Mouse (Mus musculus): Measurements from ENCODE around the gene Rpl3.
A peak's percentile ranks its signal among the peaks of the same experiment; 100 is the strongest.

Rpl3 gene

DNA sequence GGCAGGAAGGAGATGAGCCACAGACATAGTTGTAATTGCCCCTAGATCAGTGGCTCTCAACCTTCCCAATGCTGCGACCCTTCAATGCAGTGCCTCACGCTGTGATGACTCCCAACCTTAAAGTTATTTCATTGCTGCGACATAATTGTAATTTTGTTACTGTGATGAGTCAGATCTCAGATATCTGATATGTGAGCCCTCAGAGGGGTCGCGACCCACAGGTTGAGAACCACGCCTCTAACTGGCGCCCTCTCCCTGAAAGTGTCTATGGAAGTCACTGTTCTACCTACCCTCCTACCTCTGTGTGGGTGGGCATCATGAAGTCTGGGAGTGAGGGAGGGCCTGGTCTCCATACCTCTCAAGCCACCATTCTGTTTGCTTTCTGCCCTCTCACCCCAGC, 22.7 kb upstream of the Rpl3 start:
- DNase-seq = no peak

DNA sequence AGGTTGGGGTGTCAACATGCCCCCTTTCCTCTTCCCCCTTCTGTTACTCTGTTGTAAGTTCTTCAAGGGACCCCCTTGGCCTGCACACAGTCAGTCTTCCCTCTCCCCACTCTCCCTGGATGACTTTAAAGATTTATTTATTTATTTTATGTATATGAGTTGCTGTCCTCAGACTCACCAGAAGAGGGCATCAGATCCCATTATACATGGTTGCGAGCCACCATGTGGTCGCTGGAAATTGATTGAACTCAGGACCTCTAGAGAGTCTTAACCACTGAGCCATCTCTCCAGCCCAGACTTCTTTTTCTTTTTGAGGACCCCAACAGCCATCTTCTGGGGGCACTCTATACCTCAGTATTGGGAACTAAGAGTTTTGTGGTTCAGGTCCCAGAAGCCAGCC, 20.8 kb upstream of the Rpl3 start:
- no peak for DNase-seq

DNA sequence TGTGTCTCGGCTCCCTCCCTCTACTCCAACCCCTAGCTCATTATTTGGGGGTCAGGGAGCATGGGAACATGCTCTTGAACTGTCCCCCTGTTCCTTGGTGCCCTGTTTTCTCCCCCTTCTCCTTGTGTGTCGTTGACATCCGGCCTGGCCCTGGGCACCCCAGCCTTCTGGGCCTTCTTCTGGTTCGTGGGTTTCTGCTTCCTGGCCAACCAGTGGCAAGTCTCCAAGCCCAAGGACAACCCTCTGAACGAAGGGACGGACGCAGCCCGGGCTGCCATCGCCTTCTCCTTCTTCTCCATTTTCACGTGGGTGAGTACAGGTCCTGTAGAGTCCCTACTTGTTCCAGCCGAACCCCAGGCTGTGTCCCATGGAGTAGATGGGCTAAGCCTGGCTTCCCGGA, 19.8 kb upstream of the Rpl3 start:
- DNase-seq = no peak

DNA sequence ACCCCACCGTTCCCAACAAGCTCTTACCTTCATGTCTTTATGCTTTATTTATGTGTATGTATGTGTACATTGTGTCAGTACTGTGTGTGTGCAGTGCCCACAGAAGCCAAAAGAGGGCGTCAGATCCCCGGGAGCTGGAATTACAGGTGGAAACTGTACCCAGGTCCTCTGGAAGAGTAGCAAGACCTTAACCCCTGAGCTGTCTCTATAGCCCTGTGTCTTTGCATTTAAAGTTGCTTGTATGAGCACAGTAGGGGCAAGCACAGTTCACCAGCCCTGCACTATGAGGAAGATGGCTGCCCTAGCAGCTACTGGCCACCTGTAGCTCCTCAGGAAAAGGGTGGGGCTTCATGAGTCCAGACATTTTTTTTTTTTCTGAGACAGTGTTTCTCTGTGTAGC, 15.9 kb upstream of the Rpl3 start:
- DNase-seq = no peak

DNA sequence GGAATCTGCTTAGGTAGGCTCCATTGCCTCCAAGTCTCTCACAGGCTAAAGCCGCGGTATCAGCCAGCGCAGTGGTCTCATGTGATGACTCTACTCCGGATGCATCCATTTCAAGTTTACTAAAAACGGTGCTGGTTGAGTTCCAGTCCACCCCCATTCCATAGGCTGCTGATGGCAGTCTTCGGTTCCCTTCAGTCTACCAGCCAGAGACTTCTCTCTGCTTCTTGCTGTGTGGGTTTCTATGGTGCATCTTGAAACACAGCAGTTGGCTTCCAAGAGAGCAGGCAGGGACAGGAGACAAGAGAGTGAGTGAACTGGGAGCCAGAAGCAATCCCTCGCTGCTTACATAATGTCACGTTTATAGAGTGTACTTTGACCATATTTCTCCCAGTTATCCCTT, 15.5 kb upstream of the Rpl3 start:
- no peak for DNase-seq

DNA sequence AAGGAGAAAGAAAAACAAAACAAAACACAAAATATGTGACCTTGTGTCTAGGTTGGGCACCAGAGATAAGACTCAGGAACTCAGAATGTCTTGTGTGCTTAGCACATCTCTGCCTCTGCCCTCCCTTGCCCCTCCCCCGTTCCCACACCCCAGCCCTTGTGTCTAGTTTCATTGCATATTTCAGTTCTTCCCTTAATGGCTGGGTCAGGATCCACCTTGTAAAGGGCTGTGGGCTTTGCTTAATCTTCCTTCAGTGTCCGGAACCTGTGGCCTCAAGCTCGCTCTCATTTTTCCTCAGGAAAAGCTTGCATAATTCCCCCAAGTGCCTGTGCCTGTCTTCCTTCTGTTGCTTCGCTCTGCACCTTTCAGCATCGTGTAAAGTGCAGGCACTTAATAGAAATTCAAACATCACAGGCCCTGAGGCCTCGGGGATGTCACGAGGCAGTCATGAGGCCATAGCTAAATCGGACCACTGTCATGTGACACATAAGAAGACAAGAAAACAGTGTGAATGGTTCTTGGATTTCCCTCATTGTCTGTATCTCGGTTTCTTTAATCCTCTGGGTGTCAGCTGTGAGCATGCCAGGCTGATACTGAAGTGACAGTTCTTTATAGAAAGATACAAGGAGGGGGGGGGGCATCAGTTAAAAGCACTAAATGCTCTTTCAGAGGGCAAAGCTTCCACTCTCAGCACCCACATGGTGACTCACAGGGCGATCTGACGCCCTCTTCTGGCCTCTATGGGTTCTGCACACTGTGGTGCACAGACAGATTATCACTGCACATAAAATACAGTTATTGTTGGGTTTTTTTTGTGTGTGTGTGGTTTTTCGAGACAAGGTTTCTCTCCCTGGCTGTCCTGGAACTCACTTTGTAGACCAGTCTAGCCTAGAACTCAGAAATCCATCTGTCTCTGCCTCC, 14.1 kb upstream of the Rpl3 start:
- no peak for DNase-seq

DNA sequence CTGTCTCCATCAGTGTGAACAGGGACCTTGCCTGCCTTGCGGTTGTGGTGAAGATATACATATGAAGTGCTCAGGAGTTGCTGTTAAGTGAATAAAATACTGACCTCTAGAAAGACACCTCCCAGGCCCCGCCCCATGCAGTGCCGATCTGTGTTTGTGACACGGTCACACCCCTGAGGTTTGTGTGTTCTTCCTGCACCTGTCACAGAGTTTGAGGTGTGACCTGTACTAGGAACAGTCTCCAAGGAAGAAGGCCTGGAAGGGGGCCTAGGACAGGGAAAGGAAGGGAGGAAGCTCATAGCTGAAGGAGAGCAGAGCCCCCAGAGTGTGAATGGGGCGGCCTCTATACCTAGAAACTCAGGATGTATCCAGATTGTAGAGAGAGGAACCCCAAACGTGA, 10.8 kb upstream of the Rpl3 start:
- no peak for DNase-seq

DNA sequence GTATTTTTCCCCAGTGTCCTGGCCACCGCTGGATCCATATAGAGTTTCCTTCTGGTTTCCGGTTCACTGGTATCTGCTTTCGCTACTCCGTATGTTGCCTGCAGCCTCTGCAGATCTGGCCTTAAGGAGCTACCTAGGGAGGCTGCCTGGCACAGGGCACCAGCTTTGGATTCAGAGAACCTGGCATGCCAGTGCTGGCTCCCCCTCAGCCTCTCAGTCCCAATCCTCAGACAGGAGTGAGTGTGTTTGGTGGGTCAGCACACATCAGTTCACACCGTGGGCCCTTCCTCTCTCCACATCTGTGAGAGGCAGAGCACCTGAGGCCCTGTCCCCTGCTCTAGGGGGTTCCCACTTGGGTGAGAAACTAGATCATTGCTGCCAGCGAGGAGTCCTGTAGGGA, 9.8 kb upstream of the Rpl3 start:
- DNase-seq = no peak

DNA sequence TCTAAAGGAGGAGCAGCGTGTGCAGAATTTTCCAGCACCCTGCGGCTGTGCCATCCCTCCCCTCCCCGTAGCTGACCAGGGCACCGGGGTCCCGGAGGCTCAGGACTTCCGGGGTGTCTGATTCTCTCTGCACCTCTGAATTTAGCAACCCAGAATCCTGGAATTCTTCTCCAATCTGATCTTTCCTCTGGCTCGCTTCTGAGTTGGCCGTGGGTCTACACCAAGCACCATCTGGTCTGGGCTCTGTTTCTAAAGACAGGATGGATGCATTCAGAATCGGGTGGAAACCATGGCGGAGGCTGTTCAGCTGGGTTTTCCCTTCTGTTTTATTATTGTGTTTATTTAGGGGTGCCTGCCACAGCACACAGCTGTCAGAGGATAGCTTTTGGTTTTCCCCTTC, 9.2 kb upstream of the Rpl3 start:
- no peak for DNase-seq

DNA sequence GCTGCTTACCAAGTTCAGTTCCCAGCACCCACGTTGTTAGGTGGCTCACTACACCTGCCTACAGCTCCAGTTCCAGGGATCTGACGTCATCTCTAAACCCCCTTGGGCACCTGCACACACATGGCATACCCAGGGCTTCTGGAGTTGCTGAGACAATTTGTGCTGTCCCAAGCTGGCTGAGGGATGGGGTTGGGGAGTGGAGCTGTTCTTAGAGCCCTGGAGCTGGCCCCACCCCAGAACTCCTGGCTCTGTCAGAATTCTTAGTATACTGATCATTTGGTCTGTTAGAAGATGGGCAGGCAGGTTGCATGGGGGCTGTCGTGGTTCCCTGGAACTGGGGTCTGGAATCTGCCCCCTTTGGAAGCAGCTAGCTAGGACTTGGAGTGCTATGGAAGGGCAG, 8.5 kb upstream of the Rpl3 start:
- DNase-seq = no peak

DNA sequence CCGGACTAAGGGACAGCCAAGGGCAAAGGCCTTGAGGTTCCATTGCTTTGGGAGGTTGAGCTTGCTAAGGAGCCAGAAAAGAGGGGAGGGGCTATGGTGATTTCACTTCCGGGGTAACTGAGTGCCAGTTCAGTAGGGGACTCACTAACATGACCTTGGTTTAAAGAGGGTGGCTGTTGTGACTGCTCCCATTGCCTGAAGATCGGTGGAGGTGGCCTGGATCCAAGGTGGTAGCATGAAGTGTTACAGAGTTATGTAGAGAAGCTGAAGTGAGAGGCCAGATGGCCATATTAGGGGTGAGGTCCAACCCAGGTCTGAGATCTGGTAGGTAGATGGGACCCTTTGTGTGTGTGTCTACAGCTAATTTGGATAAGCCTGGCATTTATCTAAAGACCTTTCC, 7.8 kb upstream of the Rpl3 start:
- no peak for DNase-seq

DNA sequence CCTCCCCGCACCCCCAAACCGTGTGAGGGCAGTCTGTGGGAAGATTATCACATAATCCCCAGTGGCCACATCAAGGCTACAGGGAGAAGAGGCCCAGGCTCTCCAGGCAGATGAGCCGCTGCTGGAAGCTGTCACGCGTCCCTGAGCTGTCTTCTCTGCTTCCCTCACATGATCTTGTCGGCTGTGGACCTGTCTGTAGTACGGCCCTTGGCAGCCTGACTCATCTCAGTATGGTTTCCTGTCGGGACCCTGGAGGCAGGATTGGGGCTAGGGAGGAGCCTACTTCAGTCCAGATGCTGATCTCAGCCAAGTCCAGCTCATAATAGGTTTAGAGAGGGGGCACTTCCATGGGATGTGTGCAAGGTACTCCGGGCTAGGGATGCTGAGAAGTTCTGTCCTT, 7.1 kb upstream of the Rpl3 start:
- no peak for DNase-seq

DNA sequence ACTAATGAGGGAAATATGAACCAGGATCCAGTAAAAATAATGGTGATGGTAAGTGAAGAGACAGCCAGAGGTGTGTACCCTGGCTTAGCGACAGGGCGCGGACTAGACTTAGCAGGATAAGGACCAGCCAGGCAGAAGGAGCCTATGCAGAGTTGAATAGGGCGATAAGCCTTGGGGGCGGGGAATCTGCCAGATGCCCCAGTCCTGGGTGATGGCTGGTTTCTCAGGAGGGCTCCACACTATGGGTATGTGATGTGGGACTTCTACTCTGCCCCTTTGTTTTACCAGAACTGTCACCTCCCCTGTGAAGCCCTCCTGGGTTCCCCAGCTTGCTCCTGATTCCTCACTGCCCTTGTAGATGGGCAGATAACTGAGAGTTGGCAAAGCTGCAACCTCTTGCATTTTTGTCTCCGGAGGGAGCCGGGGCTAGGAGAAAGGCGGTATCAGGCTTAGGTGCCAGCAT, 6.4 kb upstream of the Rpl3 start:
- no peak for DNase-seq

DNA sequence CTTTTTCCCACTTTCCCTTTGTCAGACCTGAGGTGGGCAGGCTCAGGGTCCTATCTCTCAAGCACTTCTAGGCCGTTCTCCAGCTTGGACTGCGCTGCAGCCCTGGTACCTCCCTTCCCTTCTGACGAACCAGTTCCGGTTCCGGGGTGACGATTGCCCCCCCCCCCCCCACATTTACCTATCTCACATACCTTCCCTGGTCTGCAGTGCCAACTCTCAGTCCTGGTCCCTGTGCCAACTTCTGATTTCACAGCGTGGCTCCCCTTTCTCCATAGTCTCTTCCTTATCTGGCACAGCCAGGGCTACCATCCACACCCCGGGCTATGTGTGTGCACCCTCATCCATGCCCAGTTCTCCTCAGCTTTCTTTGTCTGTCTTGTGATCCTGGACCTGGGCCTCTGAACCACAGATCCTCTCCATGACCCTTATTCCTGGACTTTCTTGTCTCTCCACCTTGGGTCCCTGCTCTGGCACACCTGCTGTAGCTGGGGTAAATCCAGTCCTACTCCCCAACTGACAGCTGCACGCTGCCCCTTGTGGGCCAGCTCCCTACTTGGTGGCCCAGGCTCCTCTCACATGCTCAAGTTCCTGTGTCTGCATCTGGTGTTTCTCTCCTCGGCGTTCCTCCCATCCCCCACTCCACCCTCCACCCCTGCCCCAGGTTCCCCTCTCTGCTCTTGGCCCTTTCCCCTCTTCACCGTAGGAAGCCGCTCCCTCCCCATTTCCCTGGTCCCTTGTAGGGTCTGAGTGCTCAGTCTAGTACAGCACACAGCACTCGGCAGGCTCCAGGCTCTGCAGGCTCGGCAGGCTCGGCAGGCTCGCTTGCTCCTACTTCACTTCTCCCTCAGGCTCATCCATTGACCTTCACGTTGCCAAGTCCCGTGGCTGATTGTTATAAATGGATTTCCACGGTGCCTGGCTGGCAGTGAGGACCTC, 5.5 kb upstream of the Rpl3 start:
- DNase-seq = no peak

DNA sequence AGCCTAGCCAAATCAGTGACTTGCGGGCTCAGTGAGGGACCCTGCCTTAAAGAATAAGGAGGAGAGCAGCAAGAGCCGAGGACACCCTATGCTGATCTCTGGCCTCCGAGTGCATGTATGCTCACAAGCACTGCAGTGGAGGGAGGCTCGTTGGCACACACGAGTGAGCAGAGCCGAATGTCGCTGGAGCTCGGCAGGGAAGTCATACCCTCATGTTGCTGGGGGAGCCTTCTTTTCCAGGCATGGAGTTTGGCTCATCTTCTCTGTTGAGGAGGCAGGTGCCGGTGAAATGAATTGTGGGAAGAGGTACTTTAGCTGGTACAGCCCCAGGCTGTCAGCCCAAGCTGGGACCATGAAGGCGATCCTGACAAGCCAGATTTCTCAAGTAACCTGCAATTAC, 4.7 kb upstream of the Rpl3 start:
- no peak for DNase-seq

DNA sequence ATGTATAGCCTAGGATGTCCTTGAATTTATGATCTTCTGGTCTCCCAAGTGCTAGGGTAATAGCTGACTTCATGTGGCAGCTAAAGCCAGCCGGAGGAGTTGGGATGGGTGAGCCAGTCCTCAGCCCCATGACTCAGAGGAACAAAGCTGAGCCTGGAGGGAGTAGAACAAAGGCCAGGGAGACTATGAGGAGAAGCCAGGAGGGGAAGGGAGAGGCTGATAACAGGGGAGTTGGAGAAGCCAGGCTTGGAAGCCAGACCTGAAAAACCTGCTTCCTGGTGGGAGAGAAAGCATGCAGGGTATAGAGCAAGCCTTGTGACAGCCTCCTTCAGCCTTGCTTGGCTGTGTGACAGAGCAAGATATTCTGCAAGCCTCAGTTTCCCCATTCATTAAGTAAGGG, 3.9 kb upstream of the Rpl3 start:
- no peak for DNase-seq

DNA sequence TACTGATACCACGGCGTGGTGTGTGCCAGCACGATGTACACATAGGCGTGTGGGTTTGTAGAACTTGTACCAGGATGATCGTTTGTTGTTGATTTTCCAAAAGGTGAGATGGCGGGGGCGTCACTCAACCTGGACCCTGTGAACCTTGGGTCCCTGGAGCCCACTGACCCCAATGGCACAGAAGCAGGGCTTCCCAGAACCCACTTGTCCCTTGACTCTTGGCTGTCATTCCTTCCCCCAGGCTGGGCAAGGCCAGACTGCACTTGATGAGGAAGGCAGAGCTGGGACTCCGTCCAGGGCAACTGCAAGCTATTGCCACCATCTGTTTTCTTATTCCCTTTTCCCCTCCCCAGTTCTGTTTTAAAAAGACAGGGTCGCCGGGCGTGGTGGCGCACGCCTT, 2.5 kb upstream of the Rpl3 start:
- no peak for DNase-seq

DNA sequence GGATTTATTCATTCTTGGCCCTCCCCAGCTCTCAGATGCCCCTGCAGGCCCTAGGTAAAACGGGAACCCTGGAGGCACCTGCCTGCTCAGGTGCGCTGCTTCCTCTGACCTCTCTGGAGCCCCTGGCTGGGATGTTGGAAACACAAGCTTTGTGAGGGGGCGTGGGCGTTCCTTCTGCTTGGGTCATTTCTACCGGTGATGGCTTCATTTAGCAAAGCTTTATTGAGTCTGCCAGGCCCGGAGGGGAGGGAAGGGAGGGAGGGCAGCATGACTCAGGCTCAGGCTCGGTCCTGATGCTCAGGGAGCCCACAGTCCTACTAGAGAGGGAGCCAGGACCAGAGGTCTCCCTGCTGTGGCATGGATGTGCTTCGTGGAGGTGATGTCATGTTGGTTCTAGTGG, 931 bp upstream of the Rpl3 start:
- DNase-seq = no peak

DNA sequence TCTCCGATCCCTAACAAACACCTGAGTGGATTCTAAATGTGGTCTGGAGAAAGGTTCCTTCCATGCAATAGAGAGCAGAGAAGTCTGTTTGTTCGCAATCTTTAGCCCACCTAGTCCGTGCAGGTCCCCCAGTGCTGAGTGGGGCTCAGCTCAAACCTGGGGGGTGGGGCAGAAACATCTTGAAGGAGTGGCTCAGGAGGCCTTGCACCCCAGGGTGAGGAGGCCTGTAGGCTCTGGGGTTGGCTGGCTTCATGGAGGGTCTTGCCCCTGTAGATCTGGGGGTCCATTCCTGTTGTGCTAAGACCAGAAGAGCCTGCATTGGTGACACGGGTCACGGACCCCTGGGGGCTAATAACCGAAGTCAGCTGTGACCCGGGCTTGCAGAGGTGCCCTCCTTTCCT, 373 bp upstream of the Rpl3 start:
- no peak for DNase-seq

DNA sequence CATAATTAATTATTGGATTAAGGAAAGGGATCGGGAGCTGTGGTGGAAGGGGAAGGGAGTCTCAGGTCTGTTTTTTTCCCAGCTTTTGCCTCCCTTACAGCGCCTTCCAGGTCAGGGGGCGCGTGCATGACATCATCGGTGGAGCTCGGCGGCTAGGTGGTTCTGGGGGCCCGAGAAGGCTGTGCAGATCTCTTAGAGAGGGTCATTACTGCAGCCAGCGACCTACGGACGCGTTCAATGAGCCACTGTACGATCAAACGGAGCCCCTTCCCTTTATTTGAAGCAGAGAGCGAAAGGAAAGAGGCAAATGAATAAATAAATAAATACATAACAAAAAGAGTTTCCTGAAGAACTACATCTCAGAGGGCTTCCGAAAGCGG, 937 bp downstream of the Rpl3 start:
- no peak for DNase-seq

DNA sequence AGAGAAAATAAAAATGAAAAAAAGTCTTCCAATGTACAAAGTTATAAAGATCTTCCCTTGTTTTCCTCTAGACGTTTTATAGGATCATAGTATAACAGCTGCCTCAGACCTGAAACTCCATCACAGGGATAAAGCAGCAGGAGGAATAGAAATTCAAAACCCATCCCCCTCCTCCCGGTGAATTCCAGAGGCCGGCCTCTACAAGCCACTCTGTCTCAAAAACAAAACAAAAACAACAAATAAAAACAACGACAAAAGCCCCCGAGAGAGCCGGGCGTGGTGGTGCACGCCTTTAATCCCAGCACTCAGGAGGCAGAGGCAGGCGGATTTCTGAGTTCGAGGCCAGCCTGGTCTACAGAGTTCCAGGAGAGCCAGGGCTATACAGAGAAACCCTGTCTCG, 1.5 kb downstream of the Rpl3 start:
- DNase-seq = no peak

DNA sequence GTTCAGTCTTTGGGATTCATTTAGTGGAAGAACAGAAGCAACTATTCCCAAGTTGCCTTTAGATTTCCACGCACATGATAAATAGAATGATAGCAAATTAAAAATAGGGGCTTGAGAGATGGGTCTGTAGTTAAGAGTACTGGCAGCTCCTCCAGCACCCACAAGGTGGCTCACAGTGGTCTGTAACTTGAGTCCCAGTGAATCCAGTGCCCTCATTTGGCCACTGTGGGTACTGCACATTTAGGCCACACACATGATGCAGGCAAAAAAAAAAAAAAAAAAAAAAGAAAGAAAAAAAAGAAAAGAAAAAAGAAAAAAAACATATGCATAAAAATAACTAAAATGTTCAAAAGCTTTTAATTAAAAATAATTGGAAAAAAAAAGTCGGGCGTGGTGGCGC, 3.0 kb downstream of the Rpl3 start:
- peak; percentile 89 for DNase-seq

DNA sequence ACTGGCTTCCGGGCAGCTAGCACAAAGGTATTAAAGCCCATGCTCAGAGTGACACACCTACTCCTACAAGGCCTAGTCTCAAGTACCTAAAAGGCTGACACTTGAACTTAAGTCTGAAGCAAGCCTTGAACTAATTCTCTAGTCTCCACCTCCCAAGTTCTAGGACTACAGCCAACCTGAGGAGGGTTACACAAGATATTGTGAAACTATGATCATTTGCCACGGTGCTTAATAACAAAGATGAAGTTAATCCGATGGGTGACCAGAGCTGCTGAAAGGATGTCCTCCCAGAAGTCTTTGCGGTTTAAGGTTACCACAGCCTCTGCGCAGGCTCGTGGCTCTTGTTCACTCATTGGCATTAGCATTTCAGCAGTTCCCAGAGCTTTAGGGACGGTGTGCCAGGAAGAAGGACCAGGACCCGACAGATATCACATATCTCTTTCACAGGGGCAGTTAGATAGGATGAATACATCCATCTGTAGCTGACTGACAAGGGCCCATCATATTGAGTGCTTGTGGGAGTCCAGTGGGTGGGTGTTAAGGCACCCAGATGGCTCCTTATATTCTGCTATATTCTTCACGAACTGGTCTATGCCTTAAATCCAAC, 4.2 kb downstream of the Rpl3 start:
- no peak for DNase-seq

DNA sequence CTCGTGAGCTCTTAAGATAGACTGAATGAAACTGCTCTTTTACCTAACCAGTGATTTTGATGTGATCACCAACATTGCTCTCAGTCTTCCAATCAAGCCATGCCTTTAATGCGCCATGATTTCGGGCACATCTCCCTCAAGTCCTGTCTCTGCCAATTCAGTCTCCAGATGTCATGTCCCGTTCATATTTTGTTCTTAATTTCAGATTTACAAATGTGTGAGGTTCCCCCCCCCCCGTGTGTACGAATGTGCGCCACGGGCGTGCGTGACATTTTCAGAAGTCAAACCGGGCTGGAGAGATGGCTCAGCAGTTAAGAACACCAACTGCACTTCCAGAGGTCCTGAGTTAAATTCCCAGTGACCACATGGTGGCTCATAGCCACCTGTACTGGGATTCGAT, 7.9 kb downstream of the Rpl3 start:
- DNase-seq = no peak
